Mouse (Mus musculus) hindlimb bud, embryonic 11.5 days (tissue): Measurements from ENCODE around the gene Oas1f.
"Not testable (repeated sequence)": the region's sequence is repeated elsewhere in the genome, so short reads cannot be mapped to it uniquely, and the experiment has no call there.

Experiments used
- DNase-seq: peaks from one replicate; pipeline ENCODE4 v3.0.0-alpha.2; 2012; ENCODE audit warnings: low read depth, low spot score; ENCODE audit errors: extremely low spot score

The Oas1f gene

GRCm38 (mm10) chr5:120870782-120871181, 23.6 kb downstream of the Oas1f start:
- no peak for DNase-seq

GRCm38 (mm10) chr5:120871469-120871868, 24.3 kb downstream of the Oas1f start:
- no peak for DNase-seq

DNA sequence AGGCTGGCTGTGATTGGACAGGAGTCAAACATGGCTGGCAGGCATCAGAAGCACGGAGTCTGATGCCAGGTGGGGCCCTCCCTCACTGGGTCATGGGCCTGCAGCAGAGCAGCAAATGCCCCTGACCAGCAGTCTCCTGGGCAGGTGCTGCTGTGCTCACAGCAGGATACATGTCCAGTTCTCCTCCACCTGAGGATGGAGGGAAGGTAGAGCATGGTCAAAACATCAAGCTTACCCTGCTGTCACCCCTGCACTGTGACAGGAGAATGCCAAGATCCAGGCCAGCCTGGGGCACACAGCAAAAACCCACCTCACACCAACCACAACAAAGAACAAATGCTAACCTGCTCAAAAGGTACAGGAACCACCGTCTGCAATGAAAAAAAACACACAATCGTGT, 29.7 kb downstream of the Oas1f start:
- DNase-seq, result not testable (repeated sequence)

- not testable (repeated sequence) for DNase-seq
Measured at GRCm38 (mm10) chr5:120877407-120877806, 30.2 kb downstream of the Oas1f start.

DNA sequence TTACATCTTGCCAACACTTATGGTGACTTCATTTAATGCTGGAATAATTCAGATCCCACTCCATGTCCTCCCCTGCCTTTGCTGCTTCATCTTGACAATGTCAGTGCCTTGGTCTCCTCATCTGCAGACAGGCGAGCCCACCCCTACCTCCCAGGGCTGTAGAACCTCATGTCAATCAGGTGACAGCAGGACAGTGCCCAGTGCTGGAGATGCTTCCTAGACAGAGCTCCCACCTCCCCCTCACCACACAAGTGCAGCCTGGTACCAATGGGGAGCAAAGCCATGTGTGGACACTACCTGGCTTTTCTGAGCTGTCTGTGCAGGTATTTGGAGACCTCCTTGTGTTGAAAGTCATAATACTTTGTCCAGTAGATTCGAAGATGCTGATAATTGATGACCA, 31.6 kb downstream of the Oas1f start:
- not testable (repeated sequence) for DNase-seq

GRCm38 (mm10) chr5:120881681-120882080, 34.5 kb downstream of the Oas1f start:
- not testable (repeated sequence) for DNase-seq

DNA sequence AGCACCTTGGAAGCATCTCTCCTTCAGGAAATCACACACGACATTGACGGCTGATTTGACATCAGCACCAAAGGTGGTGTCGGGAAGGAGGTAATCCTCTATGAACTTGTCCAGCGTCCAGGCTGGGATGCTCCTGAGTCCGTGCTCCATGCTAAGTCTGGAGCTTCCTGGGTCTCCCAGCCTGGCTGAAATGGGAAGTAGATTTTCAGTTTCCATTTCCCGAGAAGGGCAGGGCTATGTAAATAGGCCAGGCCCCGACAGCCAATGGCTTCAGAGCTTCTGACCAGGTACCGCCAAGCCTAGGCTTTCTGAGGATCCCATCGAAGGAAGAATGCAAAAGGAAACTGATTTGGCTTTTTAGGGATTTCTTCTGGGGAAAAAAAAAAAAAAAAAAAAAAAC, 40.2 kb downstream of the Oas1f start, which contains the start of gene Oas1g:
Gene Oas1g (minus strand): TSS at position 201 of the 400 bp plus-strand sequence.
- not testable (repeated sequence) for DNase-seq

DNA sequence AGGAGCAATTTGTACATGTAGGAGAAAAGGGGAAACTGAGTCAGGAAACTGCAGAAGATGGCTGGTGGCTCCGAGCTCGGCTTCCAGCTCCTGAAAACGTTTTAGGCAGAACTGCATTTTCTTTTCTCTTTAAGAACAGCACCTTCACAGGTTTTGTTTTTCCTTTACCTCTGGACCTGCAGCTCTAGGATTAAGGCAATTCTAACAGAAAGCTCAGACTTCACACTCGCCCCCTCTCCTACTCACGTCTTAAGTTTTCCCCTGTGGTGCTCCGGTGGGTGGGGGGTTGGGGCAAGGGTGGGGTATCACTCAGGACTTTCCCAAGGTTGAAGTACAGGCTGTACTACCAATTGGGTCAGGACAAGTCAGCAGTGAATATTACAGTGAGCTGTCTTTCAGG, 40.7 kb downstream of the Oas1f start:
- no peak for DNase-seq

- not testable (repeated sequence) for DNase-seq
Measured at GRCm38 (mm10) chr5:120888294-120888815, 41.2 kb downstream of the Oas1f start.

DNA sequence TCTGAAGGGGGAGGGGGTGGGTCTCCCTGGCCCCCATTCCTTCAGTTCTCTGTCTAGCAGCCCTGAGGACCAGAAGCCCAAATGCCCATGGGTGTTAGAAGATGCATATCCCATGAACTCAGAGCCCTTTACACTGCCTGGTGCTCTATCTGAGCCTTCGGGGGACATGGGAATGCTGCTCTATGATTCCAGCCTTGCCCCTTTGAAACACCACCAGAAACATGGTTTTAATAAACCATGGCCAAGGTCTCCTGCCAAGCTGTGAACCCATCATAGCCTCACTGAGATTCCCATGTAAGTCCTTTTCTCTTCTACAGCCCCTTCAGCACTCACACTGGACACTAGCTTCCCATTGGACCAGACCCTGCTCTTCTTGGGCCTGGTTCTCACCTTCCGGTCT, 42.9 kb downstream of the Oas1f start:
- no peak for DNase-seq

DNA sequence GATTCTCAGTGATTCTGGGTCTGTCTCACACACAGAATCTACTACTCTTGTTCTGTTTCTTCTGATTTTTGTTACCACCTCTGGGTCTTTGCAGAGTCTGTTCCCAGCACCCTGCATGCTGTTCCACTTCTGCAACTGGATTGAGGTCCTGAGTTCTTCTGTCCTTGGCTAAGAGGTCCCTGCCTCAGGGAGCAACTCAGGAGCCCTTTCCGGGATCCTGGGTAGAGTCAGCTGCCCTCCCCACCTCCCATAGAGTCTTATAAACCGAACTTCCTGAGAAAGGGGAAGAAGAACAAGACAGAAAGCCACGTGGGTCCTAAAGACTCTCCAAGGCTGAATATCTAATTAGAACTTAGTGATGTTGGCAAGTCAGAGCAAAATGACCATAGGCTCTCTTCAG, 43.8 kb downstream of the Oas1f start:
- DNase-seq, result no peak

DNA sequence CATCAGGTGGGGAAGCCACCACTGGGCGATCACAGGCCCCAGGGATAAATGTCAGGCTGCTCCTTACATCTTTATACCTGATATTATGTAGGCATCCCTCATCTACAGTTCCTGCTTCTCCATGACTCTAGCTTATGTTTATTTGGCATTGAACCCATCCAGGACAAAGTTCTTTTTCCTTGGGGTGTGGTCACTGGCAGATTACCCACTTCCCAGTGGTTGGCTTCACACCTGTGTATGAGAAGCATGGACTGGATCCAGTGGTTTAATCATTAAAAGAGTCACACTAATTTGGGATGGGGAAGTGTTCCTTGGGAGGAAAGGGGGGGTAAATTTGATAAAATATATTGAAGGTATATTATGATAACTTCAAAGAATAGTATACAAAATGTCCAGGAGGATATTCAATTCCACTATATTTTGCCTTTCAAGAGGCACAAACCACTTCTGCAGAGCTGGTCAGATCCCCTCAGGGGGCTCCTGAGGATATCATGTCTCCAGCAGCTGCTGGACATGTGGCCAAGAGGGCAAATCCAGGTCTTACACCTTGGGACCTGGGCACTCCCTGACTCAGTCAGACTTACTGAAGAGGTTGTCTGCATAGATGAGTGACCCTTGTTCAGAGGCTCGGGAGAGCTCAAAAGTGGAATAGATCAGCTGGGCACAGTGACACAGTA, 44.5 kb downstream of the Oas1f start:
- DNase-seq, result not testable (repeated sequence)

DNA sequence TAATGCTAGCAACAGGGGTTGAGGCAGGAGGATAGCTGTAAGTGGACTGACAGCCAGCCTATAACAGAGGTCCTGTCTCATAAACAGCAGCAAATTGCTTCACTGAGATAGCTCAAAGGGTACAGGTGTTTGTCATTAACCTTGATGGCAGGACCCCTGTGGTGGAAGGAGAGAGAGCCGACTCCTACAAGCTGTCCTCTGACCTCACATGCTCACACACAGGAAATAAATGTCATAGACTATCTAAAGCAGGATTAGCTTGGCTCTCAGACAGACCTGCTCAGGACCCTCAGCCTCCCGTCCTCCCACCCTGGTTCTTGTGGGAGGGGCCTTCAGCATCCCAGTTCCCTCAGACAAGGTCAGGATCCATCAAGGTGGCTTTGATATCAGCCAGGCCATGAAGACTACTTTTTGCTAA, 45.1 kb downstream of the Oas1f start:
- DNase-seq, result no peak

- DNase-seq, result not testable (repeated sequence)
Measured at GRCm38 (mm10) chr5:120893866-120894265, 46.7 kb downstream of the Oas1f start.

DNA sequence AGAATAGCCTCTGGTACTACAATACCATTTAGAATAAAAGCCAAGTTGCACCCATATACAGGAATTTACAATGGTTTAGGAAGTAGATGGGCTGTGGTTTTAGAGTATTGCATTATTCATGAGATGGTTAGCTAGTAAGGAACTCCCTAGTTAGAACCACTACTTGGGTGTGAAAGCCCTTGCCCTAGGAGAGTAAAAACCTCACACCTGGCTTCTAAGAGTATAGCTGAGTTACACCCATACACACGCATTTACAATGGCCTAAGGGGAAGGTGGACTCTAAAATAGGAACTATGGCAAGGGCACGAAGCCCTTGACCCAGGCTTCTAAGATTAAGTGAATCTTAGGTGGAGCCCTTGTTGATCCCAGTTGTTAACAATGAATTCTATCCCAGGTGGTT, 47.5 kb downstream of the Oas1f start:
- not testable (repeated sequence) for DNase-seq

GRCm38 (mm10) chr5:120895231-120895900, 48.2 kb downstream of the Oas1f start:
- no peak for DNase-seq

GRCm38 (mm10) chr5:120898307-120898706, 51.1 kb downstream of the Oas1f start:
- no peak for DNase-seq

DNA sequence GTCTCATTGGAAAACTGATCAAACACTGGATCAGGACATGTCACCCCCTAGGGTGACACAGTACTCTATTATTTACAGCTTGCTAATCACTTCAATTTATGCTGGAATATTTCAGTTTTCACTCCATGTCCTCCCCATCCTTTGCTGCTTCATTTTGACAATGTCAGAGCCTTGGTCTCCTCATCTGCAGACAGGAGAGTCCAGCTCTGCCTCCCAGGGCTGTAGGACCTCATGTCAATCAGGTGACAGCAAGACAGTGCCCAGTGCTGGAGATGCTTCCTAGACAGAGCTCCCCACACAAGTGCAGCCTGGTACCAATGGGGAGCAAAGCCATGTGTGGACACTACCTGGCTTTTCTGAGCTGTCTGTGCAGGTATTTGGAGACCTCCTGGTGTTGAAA, 51.6 kb downstream of the Oas1f start:
- DNase-seq, result no peak

DNA sequence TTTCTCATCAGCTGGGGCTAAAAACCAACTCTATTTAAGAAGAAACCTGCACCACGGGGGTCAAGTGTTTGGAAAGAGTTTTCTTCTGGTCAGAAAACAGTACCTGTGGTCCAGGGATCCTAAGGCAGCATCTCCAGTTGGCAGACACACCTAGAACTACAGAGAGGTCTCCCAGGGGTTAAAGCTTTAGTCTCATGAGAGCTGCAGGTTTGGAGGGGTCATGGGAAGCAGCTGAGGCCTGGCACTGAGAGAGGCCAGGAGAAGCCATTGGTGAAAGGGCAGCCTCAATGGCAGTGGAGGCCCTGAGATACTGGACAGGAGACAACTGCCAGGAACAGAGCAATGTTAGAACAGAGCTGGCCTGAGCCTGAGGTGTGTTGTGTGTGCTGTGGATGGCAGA, 53.5 kb downstream of the Oas1f start:
- DNase-seq, result no peak

DNA sequence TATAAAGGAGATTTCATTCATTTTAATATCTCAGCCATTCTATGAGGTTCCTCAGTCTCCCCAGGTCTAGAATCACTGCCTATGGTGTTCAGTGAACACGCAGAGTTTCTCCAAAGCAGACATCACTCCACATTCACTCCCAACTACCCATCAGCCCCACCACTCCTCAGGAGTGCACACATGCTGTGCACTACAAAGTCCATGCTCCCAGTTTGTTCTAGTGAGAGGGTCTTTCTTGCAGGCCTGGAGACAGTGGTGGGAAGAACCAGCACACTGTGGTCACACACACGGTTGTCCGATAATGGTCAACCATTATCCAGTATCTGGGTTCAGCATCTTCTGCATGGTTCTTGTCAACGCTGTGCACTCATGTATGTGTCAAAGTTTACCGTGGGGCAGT, 54.9 kb downstream of the Oas1f start:
- DNase-seq, result no peak

- DNase-seq, result not testable (repeated sequence)
Measured at GRCm38 (mm10) chr5:120906791-120907733, 59.9 kb downstream of the Oas1f start, which contains the start of gene Oas1a. Gene Oas1a, minus strand, starts transcription at chr5:120907521.
